ENCODE assay signal across 23 mouse cellular contexts in genomic region chr8:27778982-27779381, GRCm38 (mm10).
"Had no signal": no experiment of that assay in that cellular context is flagged by ENCODE, and none has a peak within 500 bp of the region (broad histone marks: within the 10 kb centered on the region; RNA-seq: fewer than 3 reads in every experiment).

No protein-coding gene starts in this region.

- ATAC-seq: hindbrain, postnatal 0 days; inflammation-experienced regulatory T-cells, adult 6 months; liver, embryonic 12.5 days; midbrain, embryonic 13.5 days; midbrain, embryonic 16.5 days had no signal

- H3K9me3 ChIP-seq: limb, embryonic 10.5 days; limb, embryonic 13.5 days; liver, embryonic 12.5 days; liver, embryonic 15.5 days; lung, embryonic 15.5 days; midbrain, embryonic 10.5 days; midbrain, embryonic 13.5 days; neural tube, embryonic 13.5 days; stomach, embryonic 15.5 days had no signal

- H3K4me3 ChIP-seq: limb, embryonic 10.5 days; limb, embryonic 13.5 days; liver, embryonic 12.5 days; liver, embryonic 15.5 days; lung, embryonic 15.5 days; megakaryocyte, embryonic 14.5 days; midbrain, embryonic 10.5 days; midbrain, embryonic 13.5 days; myocyte; neural tube, embryonic 13.5 days; stomach, embryonic 15.5 days had no signal

- H3K4me2 ChIP-seq: limb, embryonic 13.5 days; liver, embryonic 12.5 days; liver, embryonic 15.5 days; lung, embryonic 15.5 days; midbrain, embryonic 13.5 days; neural tube, embryonic 13.5 days; stomach, embryonic 15.5 days had no signal

- H3K4me1 ChIP-seq: limb, embryonic 10.5 days; limb, embryonic 13.5 days; liver, embryonic 12.5 days; liver, embryonic 15.5 days; lung, embryonic 15.5 days; megakaryocyte, embryonic 14.5 days; neural tube, embryonic 13.5 days; stomach, embryonic 15.5 days had no signal

- DNase-seq: kidney, postnatal 25 days; liver; lung, adult 18-20 months; lung, postnatal 10 days; lung, postnatal 36 days; retina, postnatal 1 day; right cerebral cortex, postnatal 25 days; spleen, adult 18-20 months; thymus, postnatal 25 days had no signal

- H3K9ac ChIP-seq: limb, embryonic 13.5 days; liver, embryonic 12.5 days; liver, embryonic 15.5 days; lung, embryonic 15.5 days; midbrain, embryonic 13.5 days; neural tube, embryonic 13.5 days; stomach, embryonic 15.5 days had no signal

- H3K36me3 ChIP-seq: limb, embryonic 10.5 days; limb, embryonic 13.5 days; liver, embryonic 12.5 days; liver, embryonic 15.5 days; lung, embryonic 15.5 days; midbrain, embryonic 10.5 days; midbrain, embryonic 13.5 days; neural tube, embryonic 13.5 days; stomach, embryonic 15.5 days had no signal

- H3K27me3 ChIP-seq: limb, embryonic 13.5 days; liver, embryonic 12.5 days; liver, embryonic 15.5 days; lung, embryonic 15.5 days; megakaryocyte, embryonic 14.5 days; midbrain, embryonic 13.5 days; neural tube, embryonic 13.5 days had no signal

- H3K27ac ChIP-seq: hindbrain, postnatal 0 days; limb, embryonic 10.5 days; limb, embryonic 13.5 days; liver, embryonic 12.5 days; liver, embryonic 15.5 days; lung, embryonic 15.5 days; midbrain, embryonic 10.5 days; midbrain, embryonic 13.5 days; neural tube, embryonic 13.5 days; stomach, embryonic 15.5 days had no signal
